Mouse (Mus musculus) heart, postnatal 0 days (tissue): ENCODE measurements around the gene Cdh5.

Experiments used
- CTCF ChIP-seq: IDR thresholded peaks from 2 replicates; pipeline ENCODE4 v1.5.1; 2016; ENCODE audit warnings: antibody characterized with exemption, control low read depth, low read depth
- EP300 ChIP-seq: IDR thresholded peaks from 2 replicates; pipeline ENCODE4 v1.6.1; 2016; ENCODE audit warnings: antibody characterized with exemption, low read depth

DNA sequence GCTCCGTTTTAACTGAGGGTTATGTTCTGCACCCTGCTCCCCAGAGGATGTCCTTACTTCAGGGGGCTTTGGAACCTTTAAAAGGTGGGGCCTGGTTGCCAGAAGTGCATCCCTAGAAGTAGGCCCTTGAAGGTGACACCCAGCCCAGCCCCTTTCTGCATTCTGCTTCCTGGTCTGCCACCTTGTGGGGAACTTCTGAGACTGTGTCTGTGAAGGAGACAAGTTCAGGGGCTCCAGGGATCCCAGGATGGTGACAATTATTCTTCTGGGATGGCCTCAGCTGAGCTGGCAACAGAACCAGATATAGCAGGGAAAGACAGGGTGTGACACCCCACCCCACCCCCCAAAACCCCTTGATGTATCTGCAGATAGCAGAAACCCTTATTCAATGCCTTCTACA, 14.3 kb upstream of the Cdh5 start:
- no peak for TF ChIP-seq CTCF
- TF ChIP-seq EP300 = no peak
